Mouse (Mus musculus) testis, postnatal 10 days (tissue): ENCODE results near the gene Ddx24.
"Not testable (repeated sequence)": the region's sequence is repeated elsewhere in the genome, so short reads cannot be mapped to it uniquely, and the experiment has no call there.

Experiments used
- DNase-seq: peaks from one replicate; pipeline ENCODE4 v3.0.0; 2021; ENCODE audit warnings: low spot score

The Ddx24 gene

DNA sequence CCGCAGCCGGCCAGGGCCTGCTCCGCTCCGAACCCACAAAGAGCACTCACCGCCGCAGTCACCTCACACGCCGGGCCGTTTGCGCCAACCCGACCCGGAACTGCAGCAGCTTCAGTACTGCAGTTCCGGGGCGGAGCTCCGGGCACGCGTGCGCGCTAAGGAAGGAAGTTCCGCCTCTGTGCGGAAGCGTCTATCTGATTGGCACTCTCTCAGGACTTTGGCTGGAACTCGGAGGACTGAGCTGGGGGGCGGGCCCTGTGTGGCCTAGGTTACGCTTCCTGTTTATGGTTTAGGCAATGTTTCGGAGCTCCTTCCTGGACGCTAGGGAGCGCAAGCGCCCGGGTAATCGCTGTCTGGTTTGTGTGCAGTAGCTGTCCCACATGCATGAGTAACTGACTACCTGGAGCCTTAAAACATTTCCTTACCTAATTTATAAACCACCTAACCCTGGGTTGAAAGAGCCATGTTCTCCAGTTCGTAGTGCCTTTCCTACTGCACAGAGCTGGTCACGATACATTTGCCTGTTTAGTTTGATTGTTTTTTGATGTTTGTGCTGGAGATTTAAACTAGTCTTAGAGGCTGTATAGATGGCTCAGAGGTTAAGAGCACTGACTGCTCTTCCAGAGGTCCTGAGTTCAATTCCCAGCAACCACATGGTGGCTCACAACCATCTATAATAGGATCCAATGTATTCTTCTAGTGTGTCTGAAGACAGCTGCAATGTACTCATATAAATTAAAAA is at the start of gene Ddx24:
Gene Ddx24 (minus strand): TSS at position 102 of the 742 bp plus-strand sequence.
- peak; percentile 96 for DNase-seq

DNA sequence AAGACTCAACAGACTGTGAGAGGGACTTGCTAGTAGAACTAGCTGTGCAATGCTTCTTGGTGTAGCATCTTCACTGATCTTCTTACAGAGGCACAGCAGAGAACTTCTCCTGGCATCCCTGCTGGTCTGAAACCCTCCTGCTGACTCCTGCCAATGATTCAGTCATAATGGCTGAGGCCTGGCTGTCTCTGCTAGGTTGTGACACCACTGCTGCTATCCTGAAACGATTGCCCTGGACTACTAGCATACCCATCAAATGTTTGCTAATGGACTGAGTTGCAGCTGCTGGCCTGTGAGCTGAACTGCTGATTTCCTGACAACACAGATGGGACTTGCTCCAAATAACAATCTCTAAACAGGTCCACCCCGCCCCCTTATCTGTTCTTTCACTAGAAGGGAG is 48.9 kb upstream of the Ddx24 start:
- DNase-seq = no peak

DNA sequence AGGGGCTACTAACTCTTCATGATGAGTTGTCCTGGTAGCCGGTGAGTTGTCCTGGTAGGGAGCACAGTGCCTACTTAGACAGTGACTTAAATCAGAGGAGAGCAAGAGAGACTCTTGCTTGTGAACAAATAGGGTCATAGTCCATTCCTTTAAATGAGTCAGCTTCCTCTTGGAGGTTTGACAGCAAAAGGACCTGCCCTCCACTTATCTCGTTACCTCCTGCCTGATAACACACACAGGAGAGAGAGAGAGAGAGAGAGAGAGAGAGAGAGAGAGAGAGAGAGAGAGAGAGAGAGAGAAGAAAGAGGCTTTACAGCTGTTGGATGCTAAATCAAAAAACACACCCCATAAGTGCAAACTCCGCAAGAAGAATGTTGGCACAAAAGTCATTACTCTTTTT is 31.5 kb upstream of the Ddx24 start, which contains the start of gene Ifi27l2b:
Gene Ifi27l2b (minus strand): TSS at position 84 of the 400 bp plus-strand sequence.
- no peak for DNase-seq

DNA sequence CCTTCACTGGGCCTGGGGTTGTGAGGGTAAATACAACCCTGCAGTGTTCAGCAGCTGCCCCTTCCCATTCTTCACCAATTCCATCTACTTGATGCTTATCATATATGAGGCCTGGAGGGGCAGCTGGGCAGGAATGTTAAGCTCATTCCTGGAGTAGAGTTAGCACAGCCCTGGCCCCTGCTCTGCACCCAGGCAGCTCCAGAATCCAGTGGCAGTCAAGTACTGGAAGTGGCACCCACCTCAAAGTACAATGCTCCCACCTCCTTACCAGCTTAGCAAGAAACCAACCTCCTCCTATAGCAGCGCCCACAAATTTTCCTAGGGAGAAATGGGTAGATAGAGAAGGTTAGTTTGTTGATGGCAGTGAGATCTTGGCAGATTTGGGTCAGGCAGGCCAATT is 31.1 kb upstream of the Ddx24 start:
- DNase-seq = not testable (repeated sequence)

DNA sequence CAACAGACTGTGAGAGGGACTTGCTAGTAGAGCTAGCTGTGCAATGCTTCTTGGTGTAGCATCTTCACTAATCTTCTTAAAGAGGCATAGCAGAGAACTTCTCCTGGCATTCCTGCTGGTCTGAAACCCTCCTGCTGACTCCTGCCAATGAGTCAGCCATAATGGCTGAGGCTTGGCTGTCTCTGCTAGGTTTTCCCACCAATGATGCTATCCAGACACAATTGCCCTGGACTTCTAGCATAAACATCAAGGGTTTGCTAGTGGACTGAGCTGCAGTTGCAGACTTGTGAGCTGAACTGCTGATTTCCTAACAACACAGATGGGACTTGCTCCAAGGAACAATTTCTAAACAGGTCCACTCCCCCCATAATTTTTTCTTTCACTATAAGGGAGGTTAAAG is 27.7 kb upstream of the Ddx24 start:
- no peak for DNase-seq

DNA sequence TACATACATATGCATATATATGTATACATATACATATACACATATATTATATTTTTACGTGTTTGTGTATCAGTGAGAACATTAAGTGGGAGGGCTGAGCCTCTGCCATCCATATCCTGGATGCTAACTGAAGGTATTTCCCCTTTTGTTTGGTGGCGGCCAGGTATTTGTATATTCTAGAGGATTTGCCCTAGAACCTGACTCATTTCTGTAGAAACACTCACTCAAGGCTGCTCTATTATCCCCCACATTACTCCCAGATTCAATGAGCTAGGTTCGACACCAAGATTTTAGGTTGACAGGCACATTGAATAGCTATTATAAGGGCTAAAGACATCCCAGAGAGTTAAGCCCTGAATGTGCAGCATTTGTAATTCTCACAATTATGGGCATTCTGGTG is 19.4 kb upstream of the Ddx24 start:
- DNase-seq = no peak

DNA sequence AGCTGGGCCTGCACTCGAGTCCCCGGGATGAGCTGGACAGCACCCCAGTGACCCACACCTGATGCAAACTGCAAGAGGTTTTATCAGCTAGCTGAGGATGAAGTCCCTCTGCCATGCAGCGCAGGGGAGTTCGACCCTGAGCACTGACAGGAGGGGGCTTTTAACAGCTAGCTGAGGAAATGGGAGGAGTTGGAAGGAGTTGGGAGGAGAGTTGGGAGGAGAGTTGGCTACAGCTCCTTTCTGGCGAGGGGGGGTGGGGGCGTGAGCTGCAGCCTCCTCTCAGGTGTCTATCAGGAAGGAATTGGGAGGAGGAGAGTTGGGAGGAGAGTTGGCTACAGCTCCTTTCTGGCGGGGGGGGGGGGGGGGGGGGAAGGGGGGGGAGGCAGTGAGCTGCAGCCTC is 18.6 kb upstream of the Ddx24 start:
- not testable (repeated sequence) for DNase-seq

DNA sequence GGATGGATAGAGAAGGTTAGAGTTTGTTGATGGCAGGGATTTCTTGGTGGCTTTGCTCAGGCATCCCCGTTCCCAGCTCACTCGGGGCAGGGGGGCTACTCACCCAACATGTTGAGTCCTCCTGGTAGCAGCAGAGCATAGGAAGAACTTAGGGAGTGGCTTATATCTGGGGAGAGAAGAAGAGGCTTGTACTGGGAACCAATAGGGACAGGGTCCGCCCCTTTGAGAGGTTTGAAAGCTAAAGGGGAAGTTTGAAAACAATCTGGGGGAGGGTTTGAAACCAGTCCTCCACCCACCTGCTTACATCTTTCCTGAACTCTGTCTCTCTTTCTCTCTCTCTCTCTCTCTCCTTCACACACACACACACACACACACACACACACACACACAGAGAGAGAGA is 17.9 kb upstream of the Ddx24 start, which contains the start of gene Ifi27l2a:
Gene Ifi27l2a (minus strand): TSS at position 157 of the 400 bp plus-strand sequence.
- no peak for DNase-seq

DNA sequence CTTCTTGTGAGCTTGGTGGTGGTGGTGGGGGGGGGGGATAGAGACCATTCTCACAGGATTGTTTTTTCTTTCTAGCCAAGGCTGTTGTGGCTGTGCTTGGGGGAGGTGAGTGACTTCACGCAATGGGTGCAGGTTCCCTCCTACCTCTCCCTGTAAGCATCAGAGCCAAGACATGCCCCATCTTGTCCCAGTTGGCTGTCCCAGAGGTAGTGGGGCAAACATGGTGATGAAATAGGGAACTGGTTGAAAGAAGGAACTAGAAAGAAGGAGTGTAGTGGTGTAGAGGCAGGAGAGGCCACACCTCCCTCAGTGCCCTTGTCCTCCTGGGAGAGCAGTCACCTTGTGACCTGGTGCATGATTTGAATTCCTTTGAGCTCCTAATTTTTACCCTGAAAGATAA is 12.0 kb upstream of the Ddx24 start:
- peak; percentile 28 for DNase-seq

DNA sequence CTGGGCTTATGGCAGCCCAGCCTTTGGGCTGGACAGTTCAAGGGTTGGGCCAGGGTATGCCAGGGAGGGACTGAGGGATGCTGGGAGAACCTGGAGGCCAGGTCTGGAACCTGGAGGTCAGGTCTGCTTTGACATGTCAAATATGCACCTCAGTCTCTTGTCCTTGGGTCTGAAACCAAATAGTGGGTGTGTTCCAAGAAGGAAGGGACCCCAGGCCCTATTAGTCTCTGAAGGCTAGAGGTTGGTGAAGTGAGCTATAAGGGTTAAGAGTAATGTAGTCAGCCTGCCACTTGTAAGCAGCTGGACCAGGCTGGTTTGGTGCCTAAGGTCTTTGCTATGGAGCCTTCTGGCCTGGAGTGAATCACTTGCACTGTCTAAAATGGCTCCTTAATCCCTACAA is 9.2 kb upstream of the Ddx24 start:
- DNase-seq = peak; percentile 26

DNA sequence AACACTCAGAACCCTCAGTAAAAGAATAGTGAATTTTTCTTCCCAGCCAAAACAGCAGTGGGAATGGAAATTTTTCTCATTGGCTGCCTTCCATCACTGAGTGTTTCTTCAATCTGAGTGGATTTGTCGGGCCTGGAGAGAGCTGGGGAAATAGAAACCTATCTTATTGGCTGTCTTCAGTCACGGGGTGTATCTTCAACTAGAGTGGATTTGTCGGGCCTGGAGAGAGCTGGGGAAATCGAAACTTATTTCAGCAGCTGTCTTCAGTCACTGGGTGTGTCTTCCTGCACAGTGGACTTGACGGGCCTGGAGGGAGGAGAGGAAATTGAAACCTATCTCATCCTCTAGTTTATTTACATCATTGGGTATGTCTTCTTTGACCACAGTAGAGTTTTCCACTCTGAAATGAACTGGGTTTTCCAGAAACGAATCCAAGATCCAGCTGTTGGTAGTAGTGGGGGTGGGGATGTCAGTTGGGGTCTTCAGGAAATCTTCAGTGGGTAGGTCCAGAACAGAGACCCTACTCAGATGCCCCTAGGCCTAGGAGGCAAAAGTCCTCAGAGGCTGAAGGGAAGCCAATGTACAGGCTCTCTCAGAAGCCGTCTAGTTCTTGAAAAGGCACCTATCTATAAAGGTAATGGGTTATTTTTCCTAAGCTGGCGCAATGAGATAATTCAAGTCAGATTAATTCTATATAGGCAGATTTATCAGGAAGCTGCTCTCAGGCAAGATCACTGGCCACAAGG is 8.5 kb upstream of the Ddx24 start, which contains the start of gene Ifi27:
Gene Ifi27 (plus strand): TSS at position 226 of the 746 bp plus-strand sequence.
- DNase-seq = peak; percentile 56

DNA sequence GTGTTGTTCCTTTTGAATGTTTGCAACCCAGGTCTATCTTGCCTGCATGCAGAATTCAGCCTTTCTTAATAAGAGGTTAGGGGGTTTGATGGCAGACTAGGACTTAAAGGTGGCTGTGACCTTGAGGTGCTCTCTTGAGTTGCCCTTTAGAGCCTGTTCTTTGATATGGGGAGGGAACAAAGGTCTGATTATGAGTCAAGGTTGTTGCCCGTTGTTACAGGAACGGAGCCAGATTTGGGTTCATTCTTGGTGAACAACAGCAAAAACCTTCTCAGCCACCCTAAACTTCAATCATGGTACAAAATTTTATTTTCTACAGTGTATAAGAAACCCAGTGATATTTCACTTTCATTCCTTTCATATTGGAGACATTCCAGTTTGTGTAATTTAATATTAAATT is 7.8 kb upstream of the Ddx24 start:
- DNase-seq = peak; percentile 45

DNA sequence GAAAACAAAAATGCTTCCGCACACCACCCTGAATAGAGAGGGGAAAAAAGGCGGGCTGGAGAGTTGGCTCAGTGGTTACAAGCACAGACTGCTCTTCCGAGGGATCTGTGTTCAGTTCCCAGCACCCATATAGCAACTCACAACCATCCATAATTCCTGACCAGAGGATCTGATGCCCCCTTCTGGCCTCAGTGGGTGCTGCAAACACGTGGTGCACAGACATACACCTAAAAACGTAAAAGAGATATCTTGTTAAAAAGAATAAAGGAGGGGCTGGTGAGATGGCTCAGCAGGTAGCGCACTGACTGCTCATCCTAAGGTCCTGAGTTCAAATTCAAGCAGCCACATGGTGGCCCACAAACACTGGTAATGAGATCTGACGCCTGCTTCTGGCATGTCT is 1.1 kb upstream of the Ddx24 start:
- DNase-seq = no peak

DNA sequence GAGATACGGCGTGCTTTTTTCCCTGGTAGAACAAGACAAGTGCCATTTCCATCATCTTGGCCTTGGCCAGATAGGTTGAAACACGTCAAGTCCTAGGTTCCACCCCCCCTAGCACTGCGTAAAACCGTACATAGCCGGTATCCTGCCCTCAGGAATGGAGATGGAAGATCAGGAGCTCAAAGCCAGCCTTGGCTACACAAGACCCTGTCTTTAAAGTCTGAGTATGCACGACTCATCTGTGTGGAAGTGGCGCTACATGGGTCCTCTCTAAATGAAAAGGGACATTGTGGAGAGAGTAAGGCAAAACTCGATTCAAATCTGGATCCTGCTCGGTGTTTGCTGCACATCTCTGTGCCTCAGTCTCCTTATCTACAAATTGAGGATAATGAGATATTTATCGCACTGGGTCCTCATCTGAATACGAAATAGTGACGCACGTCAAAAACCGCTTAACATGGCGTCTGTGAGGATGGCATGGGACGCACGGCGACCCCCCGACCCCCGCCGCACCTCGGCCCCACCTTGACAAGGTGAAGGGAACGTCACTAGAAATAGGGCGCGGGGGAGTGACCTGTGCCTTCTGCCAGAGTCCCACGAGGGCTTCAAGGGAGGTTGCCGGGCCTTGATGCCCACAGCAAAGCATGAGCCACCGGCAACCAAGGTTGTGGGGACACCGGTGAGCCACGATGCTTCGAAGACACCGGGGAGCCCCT is 458 bp downstream of the Ddx24 start:
- DNase-seq = no peak

DNA sequence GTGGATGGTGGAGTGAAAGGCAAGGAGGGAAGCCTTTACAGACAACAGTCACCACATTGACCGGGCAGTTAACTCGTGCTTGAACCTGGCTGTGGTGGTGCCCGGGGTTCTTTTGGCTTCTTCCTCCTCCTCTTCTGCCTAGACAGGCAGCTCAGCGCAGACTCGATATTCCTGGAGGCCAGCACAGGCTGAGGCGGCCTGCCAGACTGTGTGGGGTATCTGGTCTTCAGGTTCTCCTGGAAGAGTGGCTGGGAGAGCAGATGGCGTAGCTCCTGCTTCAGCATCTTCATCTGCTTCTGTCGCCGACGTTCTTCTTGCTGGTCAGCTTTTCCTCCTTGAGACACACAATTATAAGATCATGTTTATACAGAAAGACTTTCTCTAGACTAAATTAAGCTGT is 17.5 kb downstream of the Ddx24 start:
- no peak for DNase-seq

DNA sequence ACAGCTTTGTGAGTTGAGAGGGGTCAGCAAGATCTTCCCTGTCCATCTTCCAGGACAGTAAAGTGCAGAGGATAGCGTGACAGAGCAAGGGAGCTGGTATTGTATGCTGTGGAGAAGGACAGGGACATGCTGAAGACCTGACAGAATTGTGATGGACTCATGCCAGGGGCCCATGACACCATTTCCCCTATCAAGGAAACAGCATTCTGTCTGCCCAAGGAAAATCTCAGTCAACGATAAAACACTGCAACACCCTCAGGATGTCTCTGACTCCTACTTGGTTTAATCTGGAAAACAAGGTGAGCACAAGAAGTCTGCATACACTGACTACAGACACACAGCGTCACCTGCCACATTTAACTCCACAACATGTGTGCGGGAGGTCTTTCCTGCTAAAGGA is 17.9 kb downstream of the Ddx24 start, which contains the start of gene 9330161L09Rik:
Gene 9330161L09Rik (minus strand): TSS at position 101 of the 400 bp plus-strand sequence.
- DNase-seq = no peak

DNA sequence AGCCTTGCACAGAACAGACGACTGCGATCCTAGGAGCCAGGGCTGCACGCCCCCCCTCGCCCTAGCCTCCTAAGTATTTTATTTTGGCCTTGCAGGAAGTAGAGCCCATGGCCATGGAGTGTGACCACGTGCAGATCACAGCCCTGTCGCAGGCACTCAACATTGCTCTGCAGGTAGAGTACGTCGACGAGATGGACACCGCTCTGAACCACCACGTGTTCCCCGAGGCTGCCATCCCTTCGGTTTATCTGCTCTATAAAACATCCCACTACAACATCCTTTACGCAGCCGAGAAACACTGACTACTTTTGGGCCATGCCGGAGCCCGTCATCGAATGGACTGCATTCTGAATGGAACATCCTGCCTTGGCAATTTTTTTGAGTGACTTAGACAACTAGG is 21.5 kb downstream of the Ddx24 start:
- DNase-seq = no peak

DNA sequence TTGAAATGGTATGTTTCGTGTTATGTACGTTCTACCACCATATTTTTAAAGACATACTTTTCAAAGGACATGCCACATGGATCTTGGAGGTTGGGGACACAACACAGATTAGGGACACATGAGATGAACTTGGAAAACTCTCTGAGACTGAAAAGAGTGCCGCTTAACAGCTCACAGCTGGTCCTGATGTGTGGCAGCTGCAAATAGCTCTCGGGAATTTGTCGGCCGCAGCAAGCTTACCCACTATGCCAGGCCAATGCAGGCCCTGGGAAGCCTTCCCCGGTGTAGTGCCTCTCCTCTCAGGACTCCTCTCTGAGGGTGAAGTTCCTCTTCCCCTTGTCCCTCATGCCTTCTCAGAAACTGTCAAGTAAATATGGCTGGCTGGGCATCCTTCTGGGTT is 28.9 kb downstream of the Ddx24 start:
- DNase-seq = no peak

DNA sequence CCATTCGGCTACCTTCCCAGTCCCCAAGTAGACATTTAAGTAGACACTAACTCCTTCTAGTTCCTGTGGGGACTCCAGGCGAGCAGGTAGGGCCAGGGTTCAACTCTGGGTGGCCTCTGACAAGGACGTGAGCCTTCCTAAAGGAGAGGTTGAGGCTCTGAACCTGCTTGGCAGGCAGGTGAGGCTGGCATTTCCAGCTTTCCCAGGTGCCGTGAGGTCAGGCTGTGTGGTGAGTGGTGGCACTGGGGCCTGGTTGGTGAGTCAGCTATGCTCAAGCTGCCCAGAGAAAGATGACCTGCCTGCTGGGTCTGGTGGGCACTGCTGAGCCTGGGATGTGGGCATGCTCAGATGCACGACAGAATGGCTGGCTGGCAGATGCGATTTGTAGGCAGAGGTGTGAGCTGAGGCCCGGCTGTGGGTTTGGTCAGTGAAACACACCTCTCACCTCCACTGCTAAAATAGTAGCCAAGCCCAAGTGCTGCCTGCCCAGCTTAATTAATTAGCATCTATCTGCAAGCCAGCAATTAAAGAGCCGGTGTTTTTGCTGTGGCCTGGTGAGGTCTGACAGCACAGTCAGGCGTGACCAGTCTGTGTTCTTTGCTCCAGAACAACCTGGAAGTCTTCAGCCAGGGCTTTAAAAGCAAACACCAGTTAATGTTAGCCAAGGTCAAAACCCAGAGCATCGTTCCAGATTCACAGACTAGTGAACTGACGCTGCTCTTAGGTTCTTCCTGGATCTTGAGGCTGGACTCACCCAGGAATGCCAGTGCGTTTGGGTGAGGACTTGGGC is 29.9 kb downstream of the Ddx24 start:
- DNase-seq = no peak

DNA sequence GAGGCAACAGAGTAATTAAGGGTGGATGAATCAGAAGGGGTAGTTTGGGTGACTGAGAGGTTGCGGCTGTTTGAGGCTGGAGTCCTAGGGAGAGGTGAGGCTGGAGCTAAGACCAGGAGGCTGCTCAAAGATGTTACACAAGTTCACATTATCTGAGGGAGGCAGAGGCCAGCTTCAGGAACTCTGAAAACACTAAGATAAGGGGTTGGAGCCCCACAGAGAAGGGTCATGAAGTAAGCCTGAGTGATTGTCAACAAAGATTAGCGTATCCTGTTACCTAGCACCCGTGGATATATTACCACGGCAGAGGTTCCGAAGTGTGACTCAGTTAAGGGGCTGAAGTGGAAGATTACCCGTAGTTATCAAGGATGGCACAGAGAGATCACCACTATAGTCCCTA is 32.1 kb downstream of the Ddx24 start:
- DNase-seq = no peak

DNA sequence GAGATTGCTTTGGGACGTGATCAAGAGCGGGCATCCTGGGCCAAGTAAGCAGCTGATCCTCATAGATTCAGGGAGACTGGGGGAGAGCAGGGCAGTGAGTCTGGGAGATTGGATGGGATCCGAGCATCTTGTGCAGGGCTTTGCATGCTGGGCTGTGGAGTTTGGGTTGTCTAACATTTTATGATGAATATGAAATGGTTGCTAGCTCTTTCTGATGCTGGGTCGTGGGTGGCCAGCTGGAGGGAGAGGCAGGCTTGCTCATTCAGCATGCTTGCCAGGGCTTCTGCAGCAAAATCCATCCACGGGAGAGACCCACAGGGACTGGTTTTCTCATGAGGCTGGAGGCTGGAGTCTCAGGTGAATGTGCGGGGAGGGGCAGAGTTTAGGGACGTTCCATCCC is 34.5 kb downstream of the Ddx24 start:
- peak; percentile 37 for DNase-seq

DNA sequence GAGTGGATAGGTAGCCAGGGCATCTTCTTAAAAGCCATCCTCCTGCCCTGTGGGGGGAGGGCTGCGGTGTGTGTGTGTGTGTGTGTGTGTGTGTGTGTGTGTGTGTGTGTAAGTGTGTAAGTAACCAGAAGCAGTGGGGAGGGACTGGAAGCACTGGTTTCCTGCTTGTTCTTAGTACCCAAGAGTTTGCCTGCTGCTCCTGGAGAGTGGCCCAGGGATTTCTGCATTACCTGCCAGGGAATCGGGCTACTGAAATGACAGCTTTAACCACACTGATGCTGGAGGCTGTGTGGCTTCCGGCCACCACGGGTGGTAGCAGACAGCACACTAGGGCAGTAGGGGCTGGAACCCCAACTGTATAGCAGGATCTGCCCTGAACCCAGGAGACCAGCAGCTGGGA is 35.6 kb downstream of the Ddx24 start:
- DNase-seq = peak; percentile 41
